Mouse (Mus musculus) layer of hippocampus, postnatal 14 days (tissue): ENCODE measurements around the gene Pex5. TPM values are rescaled to one million over a fixed set of nuclear protein-coding genes. Genes with fewer than 3 reads are reported as not detected.

Source experiments
- DNase-seq, 2 experiments: peaks; one replicate each; pipeline ENCODE4 v3.0.0; 2021 to 2022; ENCODE audit warnings: low spot score in 2 of 2, mixed read lengths in 1 of 2
- long read RNA-seq, 2 experiments: library from polyadenylated mRNA; stranded (forward); transcript quantifications; one replicate each; pipeline ENCODE4 v2.0.0; 2021
- total RNA-seq, 2 experiments: library from RNA; stranded (reverse); gene quantifications; 2 replicates each; pipeline ENCODE4 v1.2.3; 2021

Pex5 gene
- 10 to 100 TPM; 61.7 to 66.1 TPM for total RNA-seq
- long read RNA-seq, experiment 1, transcript Pex5-201 (16 exons, 3,139 nt) = minor isoform, 22 of 85 reads
- long read RNA-seq, experiment 1, transcript Pex5-202 (15 exons, 3,073 nt) = major isoform, 45 of 85 reads
- long read RNA-seq, experiment 1, partial matches to known transcripts = 8 of 85 reads
- long read RNA-seq, experiment 1, other reads (novel, unspliced or antisense) = 8 of 85 reads
- long read RNA-seq, experiment 2, transcript Pex5-201 (16 exons, 3,139 nt) = minor isoform, 30 of 92 reads
- long read RNA-seq, experiment 2, transcript Pex5-202 (15 exons, 3,073 nt) = major isoform, 38 of 92 reads
- long read RNA-seq, experiment 2, partial matches to known transcripts = 2 of 92 reads
- long read RNA-seq, experiment 2, other reads (novel, unspliced or antisense) = 19 of 92 reads

GRCm38 (mm10) chr6:124414927-124415325 lies at the start of gene Pex5:
Gene Pex5, minus strand, starts transcription at chr6:124415067.
- peak; percentile 92 to 96 for DNase-seq

DNA sequence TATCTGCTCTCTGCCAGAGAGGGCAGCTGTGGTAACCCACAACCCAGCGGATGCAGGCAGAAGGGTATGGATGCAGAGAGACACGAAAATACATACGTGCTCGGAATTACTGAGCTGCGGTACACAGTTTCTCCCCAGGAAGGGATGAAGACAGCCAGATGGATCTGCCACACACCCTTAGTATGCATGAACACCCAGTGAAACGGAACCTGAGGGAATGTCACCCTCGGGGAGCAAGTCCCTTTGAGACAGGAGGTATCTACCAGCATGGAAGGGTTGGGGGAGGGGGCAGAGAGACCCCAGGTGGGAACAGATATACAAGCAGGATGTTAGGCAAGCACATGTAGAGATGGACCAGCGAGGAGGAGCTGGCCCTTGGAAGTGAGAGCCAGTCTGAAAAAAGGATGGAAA lies 49.0 kb upstream of the Pex5 start:
- DNase-seq = peak in 1 of 2 experiments; percentile 39

GRCm38 (mm10) chr6:124459388-124459787 lies 44.5 kb upstream of the Pex5 start:
- DNase-seq = no peak

- no peak for DNase-seq
Measured at GRCm38 (mm10) chr6:124458505-124458904, 43.6 kb upstream of the Pex5 start.

DNA sequence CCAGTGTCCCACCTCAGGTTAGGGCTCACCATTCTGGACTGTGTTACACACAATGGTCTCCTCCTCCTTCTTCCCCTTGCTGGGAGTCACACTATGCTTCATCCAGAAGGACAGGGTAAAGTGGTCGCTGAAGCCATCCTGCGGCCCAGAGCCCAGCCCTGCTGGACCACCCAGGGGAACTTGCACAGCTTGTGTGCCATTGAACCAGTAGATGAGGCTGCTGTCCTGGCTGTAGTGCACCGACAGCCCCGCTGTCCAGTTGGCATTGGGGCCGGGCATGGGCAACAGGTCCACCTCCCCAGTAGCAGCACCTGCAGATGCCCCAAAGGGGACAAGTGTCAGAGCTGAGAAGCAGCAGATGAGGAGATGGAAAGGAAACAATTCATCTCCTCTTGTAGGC lies 43.0 kb upstream of the Pex5 start:
- DNase-seq = no peak

DNA sequence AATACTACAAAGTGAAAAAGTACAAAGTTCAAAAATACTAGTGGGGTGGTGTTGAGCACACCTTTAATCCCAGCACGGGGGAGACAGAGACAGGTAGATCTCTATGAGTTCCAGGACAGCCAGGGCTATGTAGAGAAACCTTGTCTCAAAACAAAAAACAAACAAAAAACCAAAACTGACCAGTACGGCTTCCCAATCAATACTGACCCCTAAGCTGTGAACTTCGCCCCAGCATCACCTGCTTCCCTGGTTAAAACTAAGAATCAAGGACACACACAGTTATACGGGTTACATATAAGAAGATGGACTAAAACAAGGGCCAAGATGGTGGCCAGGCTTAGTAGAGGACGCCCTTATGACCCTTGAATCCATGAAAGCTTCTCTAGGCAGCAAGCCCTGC lies 41.4 kb upstream of the Pex5 start:
- DNase-seq = no peak

- no peak for DNase-seq
Measured at GRCm38 (mm10) chr6:124453756-124454155, 38.9 kb upstream of the Pex5 start.

DNA sequence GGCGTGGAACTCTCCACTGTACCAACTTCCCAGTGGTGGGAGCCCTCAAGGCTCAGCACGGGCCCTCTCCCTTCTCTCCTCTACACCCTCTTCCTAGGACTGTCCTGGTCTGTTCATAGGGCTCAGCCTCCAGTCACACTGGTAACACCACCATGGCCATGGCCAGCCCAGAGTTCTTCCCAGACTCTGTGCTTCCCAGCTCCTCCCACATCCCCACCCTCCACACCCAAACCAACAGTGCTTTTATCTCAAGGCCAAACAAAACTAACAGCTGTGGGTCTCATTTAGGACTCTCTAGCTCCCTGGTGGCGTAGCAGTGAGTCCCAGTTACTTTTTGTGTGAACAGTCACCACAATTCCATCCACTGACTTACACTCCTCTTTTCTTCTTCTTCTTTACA lies 37.1 kb upstream of the Pex5 start:
- no peak for DNase-seq

GRCm38 (mm10) chr6:124449668-124450383 lies 35.0 kb upstream of the Pex5 start:
- DNase-seq = no peak

DNA sequence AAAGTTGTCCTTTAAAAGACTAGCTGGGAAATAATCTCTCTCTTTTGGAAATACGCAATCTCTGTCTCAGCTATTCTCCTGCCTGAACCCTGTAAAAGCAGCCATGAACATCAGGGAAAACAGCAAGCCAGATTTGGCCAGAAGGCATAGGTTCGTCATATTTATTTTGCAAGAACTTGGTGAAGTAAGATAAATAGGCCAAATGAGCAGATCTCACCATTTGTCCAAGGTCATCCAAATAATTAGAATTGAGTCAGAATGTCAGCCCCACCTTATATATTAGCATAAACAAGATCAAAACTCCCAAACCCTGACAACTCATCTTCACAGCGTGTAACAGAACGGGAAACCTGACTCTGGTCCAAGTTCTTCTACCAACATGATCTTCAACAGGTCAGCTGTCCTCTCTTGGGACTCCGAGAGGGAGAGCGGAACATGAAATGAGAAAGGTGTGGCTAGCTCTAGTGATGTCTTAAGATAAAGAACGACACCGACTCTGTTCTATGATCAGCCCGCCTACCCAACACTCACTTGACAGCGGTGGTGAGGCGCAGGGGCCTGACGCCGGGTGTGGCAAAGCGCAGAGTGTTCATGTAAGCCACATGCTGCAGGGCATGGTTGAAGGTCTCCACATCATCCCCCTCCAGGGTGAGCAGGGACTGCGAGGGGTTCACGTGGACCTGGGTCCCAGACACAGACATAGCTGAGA lies 34.2 kb upstream of the Pex5 start:
- no peak for DNase-seq

GRCm38 (mm10) chr6:124448186-124448852 lies 33.5 kb upstream of the Pex5 start:
- DNase-seq = no peak

GRCm38 (mm10) chr6:124447356-124447755 lies 32.5 kb upstream of the Pex5 start:
- DNase-seq = no peak

- no peak for DNase-seq
Measured at GRCm38 (mm10) chr6:124446459-124446858, 31.6 kb upstream of the Pex5 start.

GRCm38 (mm10) chr6:124446024-124446423 lies 31.2 kb upstream of the Pex5 start:
- DNase-seq = no peak

DNA sequence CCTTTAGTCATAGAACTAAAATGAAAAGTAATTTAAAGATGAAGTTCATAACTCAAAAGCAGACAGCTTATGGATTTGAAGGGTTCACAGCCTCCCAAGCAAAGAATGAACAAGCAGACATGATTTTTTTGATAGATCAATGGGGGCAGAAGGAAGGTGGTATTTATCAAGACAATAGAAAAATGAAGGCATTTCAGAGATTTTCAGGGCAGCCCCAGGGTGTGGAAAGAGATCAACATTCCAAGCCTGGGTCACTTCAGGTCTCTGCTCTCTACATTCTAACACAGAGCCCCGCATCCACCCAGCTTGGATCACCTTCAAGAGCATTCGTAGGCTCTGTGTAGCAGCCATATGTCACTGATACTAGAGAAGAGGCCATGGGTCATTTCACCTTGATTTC lies 28.5 kb upstream of the Pex5 start:
- no peak for DNase-seq

DNA sequence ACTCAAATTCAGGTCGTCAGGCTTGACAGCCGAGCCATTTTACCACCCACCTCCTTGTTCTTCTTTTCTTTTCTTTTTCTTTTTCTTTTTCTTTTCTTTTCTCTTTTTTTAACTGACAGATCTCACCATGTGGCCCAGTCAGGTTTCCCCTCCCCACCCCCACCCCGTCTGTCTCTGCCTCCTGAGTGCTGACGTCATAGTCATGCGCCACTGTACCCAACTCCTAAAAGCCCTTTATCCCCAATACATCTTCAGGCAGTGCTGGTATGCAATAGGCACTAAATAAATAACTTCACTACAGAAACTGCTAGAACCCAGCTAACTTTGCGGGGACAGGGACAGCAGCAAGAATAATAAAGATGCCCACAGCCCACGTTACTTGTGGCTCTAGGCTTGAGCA lies 21.4 kb upstream of the Pex5 start:
- no peak for DNase-seq

DNA sequence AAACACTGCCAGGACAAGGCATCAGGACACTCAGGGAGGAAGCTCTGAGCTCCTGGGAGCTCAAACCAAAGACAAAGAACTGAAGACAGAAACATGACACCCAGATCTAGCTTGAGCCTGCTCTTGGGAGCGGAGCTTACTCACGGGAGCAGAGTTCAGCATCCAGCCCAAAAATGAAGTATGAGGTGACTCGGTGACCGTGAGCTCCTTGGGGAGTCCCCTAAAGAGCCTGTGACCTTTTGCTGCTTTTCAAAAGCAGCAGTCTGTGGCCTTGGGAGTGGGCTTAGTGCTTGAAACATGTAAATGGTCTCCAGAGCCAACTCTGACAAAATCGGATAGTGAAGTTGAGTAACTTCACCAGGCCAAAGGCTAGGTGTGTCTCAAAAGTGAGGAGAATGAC lies 20.3 kb upstream of the Pex5 start:
- DNase-seq = no peak

- no peak for DNase-seq
Measured at GRCm38 (mm10) chr6:124433688-124434324, 18.9 kb upstream of the Pex5 start.

- no peak for DNase-seq
Measured at GRCm38 (mm10) chr6:124430784-124431495, 16.1 kb upstream of the Pex5 start.

DNA sequence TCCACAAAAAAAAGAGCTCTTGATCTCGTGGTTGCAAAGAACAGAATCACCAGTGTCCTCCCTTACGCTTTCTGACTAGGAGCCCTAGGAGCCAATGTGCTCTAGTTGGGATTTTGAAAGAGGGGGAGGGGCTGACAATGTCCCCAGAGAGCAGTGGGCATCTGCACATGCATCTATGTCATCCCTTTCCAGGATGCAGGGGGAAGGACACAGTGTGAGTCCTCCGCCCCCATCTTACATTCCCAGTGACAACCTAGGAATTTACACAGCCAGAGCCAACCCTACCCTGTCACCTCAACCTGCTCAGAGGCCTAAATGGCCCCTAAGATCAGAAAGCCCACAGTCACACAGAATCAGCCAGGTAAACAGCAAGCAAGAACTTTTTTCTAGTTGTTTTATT lies 15.5 kb upstream of the Pex5 start:
- DNase-seq = no peak
